Mouse (Mus musculus): Measurements from ENCODE around the gene AC161166.1. TPM values are rescaled to one million over a fixed set of nuclear protein-coding genes. Genes with fewer than 3 reads are reported as not detected.

The AC161166.1 gene
- polyA plus RNA-seq, 1 experiment from 2014 or later, result 0.21 TPM

- in situ Hi-C loops (cut with MboI; ENCODE audit: low pct_unique_long_range_greater_than_20kb), result no loop called here
- ChIA-PET CTCF (interaction anchor here (1.9 kb wide), 1 partner anchor 39 kb away, joined by 5 read pairs; no protein-coding TSS in a partner anchor), POLR2A (no interaction called here)
- no peak for ATAC-seq
- TF ChIP-seq CTCF (IDR thresholded peaks at IDR 0.05), result no peak
- H3K27me3 ChIP-seq, result no peaks in the 10 kb centered on the region
- DNase-seq (ENCODE audit: low read depth, low spot score), result no peak
Observed at GRCm38 (mm10) chr7:24480121-24480941, 31.9 kb downstream of the AC161166.1 start.

DNA sequence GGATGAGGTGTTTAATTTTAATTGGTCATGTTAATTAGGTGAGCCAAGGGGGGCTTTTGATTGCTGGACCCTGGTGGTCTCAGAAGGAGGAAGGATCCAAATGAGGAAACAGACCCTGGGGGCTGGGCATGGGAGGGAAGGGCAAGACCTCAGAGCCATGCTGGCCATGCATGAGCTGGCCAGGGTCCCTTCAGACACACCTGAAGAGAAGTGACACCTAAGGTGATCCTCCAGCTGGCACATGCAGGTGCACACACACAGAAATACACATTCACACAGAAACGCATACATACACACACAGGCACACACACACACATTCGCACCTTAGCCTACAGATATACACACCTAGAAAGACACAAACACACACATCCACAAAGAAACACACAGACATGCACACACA lies 32.6 kb downstream of the AC161166.1 start:
- H3K27me3 ChIP-seq, result no peaks in the 10 kb centered on the region
- DNase-seq (ENCODE audit: low read depth, low spot score) (no peak), ATAC-seq (no peak)
- TF ChIP-seq CTCF (IDR thresholded peaks at IDR 0.05), result no peak
- CTCF ChIA-PET, result no interaction called here
- in situ Hi-C loops (cut with MboI; ENCODE audit: low pct_unique_long_range_greater_than_20kb), result loop anchor here (5.0 to 10.0 kb wide), 2 partner anchors 93 to 175 kb away; no protein-coding TSS in a partner anchor
- POLR2A ChIA-PET, result no interaction called here

GRCm38 (mm10) chr7:24478911-24479310 lies 33.3 kb downstream of the AC161166.1 start:
- H3K27me3 ChIP-seq, result no peaks in the 10 kb centered on the region
- in situ Hi-C loops (cut with MboI; ENCODE audit: low pct_unique_long_range_greater_than_20kb), result loop anchor here (5.0 to 10.0 kb wide), 2 partner anchors 93 to 176 kb away; no protein-coding TSS in a partner anchor
- ChIA-PET POLR2A (no interaction called here), CTCF (no interaction called here)
- DNase-seq (ENCODE audit: low read depth, low spot score), result no peak
- no peak for TF ChIP-seq CTCF (IDR thresholded peaks at IDR 0.05)
- no peak for ATAC-seq

- POLR2A ChIA-PET, result no interaction called here
- DNase-seq (ENCODE audit: low read depth, low spot score) (no peak), ATAC-seq (no peak)
- H3K27me3 ChIP-seq, result no peaks in the 10 kb centered on the region
- in situ Hi-C loops (cut with MboI; ENCODE audit: low pct_unique_long_range_greater_than_20kb), result loop anchor here (5.0 to 10.0 kb wide), 2 partner anchors 95 to 178 kb away; no protein-coding TSS in a partner anchor
- no peak for TF ChIP-seq CTCF (IDR thresholded peaks at IDR 0.05)
- CTCF ChIA-PET, result interaction anchor here (1.7 kb wide), 1 partner anchor 50 kb away, joined by 4 read pairs; no protein-coding TSS in a partner anchor
Observed at GRCm38 (mm10) chr7:24476856-24477255, 35.4 kb downstream of the AC161166.1 start.

- CTCF ChIA-PET, result interaction anchor here (1.7 kb wide), 1 partner anchor 50 kb away, joined by 4 read pairs; no protein-coding TSS in a partner anchor
Observed at GRCm38 (mm10) chr7:24476338-24476737, 35.9 kb downstream of the AC161166.1 start.

GRCm38 (mm10) chr7:24474811-24475506 lies 37.3 kb downstream of the AC161166.1 start:
- TF ChIP-seq CTCF (IDR thresholded peaks at IDR 0.05), result no peak
- ChIA-PET CTCF (interaction anchor here (1.2 to 4.0 kb wide), 12 partner anchors 10 to 92 kb away, joined by 3 to 42 read pairs (median 6); partner anchors contain the start of gene Irgq), POLR2A (interaction anchor here (0.9 to 1.6 kb wide), 2 partner anchors 33 to 89 kb away, joined by 4 to 6 read pairs; no protein-coding TSS in a partner anchor)
- no peaks in the 10 kb centered on the region for H3K27me3 ChIP-seq
- ATAC-seq, result no peak
- in situ Hi-C loops (cut with MboI; ENCODE audit: low pct_unique_long_range_greater_than_20kb), result loop anchor here (5.0 to 10.0 kb wide), 2 partner anchors 97 to 180 kb away; no protein-coding TSS in a partner anchor
- no peak for DNase-seq (ENCODE audit: low read depth, low spot score)

More at GRCm38 (mm10) chr7:24476338-24476737, 35.9 kb downstream of the AC161166.1 start:
- TF ChIP-seq CTCF (IDR thresholded peaks at IDR 0.05), result no peak
- ATAC-seq, result no peak
- no peaks in the 10 kb centered on the region for H3K27me3 ChIP-seq
- POLR2A ChIA-PET, result no interaction called here
- no peak for DNase-seq (ENCODE audit: low read depth, low spot score)
- in situ Hi-C loops (cut with MboI; ENCODE audit: low pct_unique_long_range_greater_than_20kb), result loop anchor here (5.0 to 10.0 kb wide), 2 partner anchors 96 to 178 kb away; no protein-coding TSS in a partner anchor

DNA sequence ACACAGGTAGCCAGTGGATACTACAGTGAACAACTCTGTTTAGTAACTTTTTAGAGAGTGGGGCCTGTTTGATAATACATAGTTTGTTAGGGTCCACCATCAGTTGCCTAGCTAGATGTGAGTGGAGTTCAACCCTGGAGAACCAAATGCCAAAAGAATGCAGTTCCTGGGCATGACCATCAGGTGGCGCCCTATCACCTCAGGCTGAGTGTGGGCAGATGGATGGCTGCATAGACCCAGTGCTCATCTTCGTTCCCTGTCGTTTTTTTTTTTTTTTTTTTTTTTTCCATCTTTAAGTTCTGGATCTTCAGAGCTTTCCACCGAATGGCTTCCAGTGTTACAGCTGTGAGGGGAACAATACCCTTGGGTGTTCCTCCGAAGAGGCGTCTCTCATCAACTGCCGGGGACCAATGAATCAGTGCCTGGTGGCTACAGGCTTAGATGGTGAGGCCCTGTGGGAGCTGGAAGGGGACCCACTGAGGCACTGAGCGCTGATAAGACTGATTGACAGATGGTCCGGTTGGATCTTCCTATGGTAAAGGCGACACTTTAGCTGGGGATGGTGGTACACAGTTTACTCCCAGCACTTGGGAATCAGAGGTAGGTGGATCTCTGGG lies 38.2 kb downstream of the AC161166.1 start:
- ChIA-PET CTCF (interaction anchor here (0.8 to 4.0 kb wide), 35 partner anchors 8 to 189 kb away, joined by 3 to 42 read pairs (median 5); partner anchors contain the start of genes Cadm4, Irgc1, Irgq and Plaur), POLR2A (interaction anchor here (0.6 to 1.6 kb wide), 2 partner anchors 15 to 90 kb away, joined by 4 read pairs; no protein-coding TSS in a partner anchor)
- no peaks in the 10 kb centered on the region for H3K27me3 ChIP-seq
- DNase-seq (ENCODE audit: low read depth, low spot score) (peak; percentile 38), ATAC-seq (no peak)
- TF ChIP-seq CTCF (IDR thresholded peaks at IDR 0.05), result peak; percentile 93
- in situ Hi-C loops (cut with MboI; ENCODE audit: low pct_unique_long_range_greater_than_20kb), result loop anchor here (10.0 kb wide), 1 partner anchor 181 kb away; no protein-coding TSS in a partner anchor

DNA sequence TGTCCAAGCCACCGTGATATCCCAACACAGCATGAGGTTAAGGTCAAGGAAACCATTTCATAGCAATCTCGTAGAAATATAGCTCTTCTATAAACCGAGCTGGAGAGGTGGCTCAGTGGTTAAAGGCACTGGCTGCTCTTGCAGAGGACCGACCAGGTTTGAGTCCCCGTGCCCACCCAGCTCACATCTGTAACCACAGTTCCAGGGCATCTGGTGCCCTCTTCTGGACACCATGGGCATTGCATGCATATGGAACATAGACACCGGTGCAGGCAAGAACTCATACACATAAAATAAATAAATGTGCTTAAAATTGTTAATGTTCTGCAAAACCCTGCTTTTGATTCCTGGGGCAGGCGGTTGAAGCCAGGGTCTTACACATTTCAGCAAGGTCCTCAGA lies 39.3 kb downstream of the AC161166.1 start:
- in situ Hi-C loops (cut with MboI; ENCODE audit: low pct_unique_long_range_greater_than_20kb), result loop anchor here (10.0 kb wide), 1 partner anchor 182 kb away; no protein-coding TSS in a partner anchor
- DNase-seq (ENCODE audit: low read depth, low spot score), result no peak
- peak; percentile 74 for TF ChIP-seq CTCF (IDR thresholded peaks at IDR 0.05)
- CTCF ChIA-PET, result interaction anchor here (0.8 to 4.0 kb wide), 30 partner anchors 9 to 190 kb away, joined by 3 to 42 read pairs (median 5); partner anchors contain the start of genes Cadm4, Irgc1, Irgq and Plaur
- POLR2A ChIA-PET, result no interaction called here
- H3K27me3 ChIP-seq, result no peaks in the 10 kb centered on the region
- no peak for ATAC-seq

GRCm38 (mm10) chr7:24472442-24472841 lies 39.8 kb downstream of the AC161166.1 start:
- ATAC-seq (no peak), DNase-seq (ENCODE audit: low read depth, low spot score) (no peak)
- POLR2A ChIA-PET, result interaction anchor here (0.6 kb wide), 1 partner anchor 601 kb away, joined by 3 read pairs; no protein-coding TSS in a partner anchor
- H3K27me3 ChIP-seq, result no peaks in the 10 kb centered on the region
- in situ Hi-C loops (cut with MboI; ENCODE audit: low pct_unique_long_range_greater_than_20kb), result loop anchor here (10.0 kb wide), 1 partner anchor 182 kb away; no protein-coding TSS in a partner anchor
- TF ChIP-seq CTCF (IDR thresholded peaks at IDR 0.05), result no peak
- CTCF ChIA-PET, result interaction anchor here (1.0 to 4.0 kb wide), 19 partner anchors 8 to 190 kb away, joined by 3 to 42 read pairs (median 5); partner anchors contain the start of genes Cadm4, Irgq and Zfp428

All from Patski (cell line).